Mouse (Mus musculus): Measurements from ENCODE around the gene Msl1. TPM values are rescaled to one million over a fixed set of nuclear protein-coding genes. Genes with fewer than 3 reads are reported as not detected.

The Msl1 gene
- total and polyA plus RNA-seq, 3 experiments, result 63.2 to 98.0 (median 80.9) TPM

GRCm38 (mm10) chr11:98776843-98777590 is 18.3 kb upstream of the Msl1 start:
- peak; percentile 90 for DNase-seq

GRCm38 (mm10) chr11:98777888-98778287 is 17.4 kb upstream of the Msl1 start:
- DNase-seq, result no peak

DNA sequence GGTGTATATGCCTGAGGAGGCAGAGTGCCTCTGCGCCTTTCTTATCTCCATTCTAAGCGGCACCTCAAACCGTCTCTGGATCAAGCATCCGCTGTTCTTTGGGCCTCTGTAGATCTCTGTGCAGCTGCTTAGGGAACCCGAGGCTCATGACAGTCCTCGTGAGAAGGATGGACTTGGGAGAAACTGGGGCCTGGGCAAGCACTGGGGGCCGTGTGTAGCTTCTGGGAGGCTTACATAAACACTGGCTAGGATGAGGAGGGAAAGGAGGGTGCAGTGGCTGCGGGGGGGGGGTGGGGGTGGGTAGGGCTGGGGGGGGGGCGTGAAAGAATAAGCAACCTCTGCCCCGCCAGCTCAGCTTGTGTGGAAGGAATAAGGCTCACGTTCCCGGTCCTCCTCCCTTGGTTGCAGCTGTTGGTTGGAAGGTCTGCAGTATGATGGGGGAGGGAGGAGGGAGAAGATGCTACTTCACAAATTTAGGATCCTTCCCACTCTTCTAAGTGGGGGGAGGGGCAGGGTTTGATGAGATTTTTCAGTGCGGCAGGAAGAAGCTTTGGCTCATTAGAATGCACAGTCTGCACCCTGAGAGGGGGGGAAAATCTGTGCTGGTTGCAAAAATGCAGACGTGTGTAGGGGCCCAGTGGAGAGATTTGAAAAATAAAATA is 13.3 kb upstream of the Msl1 start:
- no peak for DNase-seq

DNA sequence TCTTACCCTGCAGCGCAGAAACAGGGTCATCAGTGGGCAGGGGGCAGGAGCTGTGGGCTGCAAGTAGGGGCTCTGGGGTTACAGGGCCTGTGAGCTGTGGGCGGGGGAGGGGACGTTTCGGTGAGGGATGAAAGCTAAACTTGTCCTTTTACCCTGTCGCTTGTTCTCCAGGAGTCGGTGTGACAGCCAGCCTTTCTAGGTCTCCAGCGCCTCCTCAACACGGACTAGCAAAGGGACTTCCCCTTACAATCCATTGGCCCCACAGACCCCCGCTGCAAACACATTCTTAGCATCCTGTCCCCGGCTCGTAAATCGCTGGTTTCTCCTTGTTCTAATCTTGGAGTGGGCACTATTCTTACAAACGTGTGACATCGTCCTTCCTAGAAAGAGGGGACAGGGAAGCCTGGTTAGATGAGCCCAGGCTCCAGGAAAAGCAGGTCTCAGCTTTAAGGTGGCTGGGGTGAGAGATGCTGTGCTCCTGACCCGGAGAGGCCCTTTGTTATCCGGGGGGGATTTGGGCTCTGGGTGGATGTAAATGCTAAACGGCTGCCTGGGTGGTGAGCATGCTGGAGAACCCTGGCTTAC is 12.6 kb upstream of the Msl1 start:
- peak; percentile 55 for DNase-seq

DNA sequence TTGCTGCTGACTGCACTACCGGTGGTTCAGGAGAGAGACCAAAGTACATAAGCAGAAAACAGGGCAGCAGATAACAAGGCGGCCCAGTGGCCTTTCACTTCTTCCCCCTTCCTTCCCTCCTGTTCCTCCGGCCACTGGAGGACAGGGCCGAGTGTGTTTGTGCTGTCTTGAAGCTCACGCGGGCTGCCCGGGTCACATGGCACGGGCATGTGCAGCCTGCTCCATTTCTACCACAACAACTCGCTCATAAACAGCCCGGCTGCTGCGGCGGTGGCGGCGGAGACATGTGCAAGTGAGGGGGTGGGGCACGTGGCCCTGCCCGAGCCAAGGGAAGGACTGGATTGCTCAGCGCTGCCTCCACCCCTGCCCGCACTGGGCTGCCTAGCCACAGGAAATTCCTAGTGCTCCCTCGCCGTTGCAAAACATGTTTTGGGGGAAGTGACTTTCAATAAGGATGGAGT is 12.1 kb upstream of the Msl1 start:
- DNase-seq, result peak; percentile 99

GRCm38 (mm10) chr11:98784139-98784538 is 11.2 kb upstream of the Msl1 start:
- DNase-seq, result no peak

DNA sequence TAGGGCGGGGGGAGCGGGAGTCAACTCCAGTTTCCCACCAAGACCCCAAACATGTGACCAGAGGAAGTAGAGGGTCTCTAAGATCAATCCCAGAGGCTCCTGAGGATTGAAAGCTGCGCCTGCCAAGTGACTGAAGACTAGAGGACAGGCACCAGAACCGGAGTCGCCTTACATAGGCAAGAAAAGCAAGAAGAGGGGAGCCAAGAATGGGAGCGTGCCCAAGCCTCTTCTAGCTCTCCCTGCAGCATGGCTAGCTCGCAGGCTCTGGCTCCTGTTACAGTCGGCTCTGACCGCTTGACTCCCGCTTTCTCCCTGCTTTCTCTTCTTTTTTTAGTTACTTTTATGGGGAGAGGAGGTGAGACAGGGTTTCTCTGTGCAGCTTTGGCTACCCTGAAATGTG is 10.1 kb upstream of the Msl1 start:
- DNase-seq, result no peak

GRCm38 (mm10) chr11:98785772-98786281 is 9.5 kb upstream of the Msl1 start:
- peak; percentile 87 for DNase-seq

- DNase-seq, result peak; percentile 97
Measured at GRCm38 (mm10) chr11:98786359-98787214, 8.7 kb upstream of the Msl1 start.

- no peak for DNase-seq
Measured at GRCm38 (mm10) chr11:98787229-98787628, 8.1 kb upstream of the Msl1 start.

DNA sequence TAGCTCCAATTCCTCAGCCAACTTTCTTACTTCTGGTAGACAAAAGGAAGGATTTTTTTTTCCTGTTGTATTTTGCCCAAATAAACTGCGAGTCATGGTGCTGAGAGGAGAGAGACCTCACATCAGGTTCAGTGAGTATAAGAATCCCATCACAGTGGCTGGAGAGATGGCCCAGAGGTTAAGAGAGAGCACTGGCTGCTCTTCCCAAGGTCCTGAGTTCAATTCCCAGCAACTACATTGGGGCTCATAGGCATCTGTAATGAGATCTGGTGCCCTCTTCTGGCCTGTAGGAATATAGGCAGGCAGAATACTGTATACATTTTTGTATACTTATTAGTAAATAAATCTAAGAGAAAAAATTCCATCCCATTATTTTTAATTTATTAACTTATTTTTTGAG is 7.6 kb upstream of the Msl1 start:
- DNase-seq, result no peak

DNA sequence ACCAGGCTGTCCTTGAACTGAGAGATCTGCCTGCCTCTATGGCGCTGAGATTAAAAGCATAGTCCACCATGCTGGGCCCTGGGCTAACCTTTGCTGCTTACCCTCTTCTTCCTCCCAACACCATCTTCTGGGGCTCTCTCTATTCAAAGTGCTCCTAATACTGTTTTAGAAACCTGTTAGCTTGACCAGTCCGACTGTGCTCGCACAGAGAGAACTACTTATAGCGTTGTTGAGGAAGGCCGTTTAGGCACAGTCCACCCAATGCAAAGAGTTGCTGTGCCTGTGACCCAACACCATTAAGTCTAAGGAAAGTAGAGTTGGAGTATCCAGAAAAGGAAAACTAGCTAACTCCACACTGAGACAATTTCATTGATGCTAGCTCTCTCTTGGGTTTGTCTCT is 7.2 kb upstream of the Msl1 start:
- DNase-seq, result no peak

DNA sequence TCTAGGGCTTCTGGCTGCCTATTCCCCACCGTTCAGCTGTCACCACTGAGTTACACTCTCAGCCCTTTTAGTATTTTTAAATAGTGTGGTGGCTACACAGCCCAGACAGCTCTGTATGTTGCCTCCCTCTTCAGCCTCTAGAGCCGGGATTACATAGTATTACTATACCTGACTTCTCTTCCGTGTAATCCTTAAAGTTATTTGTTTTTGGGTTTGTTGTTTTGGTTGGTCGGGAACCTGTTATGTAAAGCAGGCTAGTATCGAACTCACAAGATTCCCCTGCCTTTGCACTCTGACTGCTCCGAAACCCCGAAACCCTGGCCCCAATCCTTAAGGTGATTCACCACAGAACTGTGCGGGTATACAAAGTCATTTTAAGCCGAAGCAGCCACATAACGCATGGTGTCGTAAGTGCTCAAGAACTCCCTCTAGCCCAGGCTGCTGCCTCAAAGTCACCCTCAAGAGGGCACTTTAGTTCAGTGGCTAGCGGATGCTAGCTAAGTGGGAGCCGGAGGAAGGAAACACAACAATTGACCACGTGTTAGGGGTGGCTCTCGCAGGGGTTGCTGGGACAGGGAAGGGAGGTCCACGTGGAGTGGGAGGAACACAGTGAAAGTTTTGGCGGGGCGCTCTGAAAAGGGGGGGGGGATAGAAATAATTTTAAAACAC is 6.6 kb upstream of the Msl1 start:
- peak; percentile 95 for DNase-seq

GRCm38 (mm10) chr11:98789219-98789807 is 6.0 kb upstream of the Msl1 start:
- DNase-seq, result no peak

DNA sequence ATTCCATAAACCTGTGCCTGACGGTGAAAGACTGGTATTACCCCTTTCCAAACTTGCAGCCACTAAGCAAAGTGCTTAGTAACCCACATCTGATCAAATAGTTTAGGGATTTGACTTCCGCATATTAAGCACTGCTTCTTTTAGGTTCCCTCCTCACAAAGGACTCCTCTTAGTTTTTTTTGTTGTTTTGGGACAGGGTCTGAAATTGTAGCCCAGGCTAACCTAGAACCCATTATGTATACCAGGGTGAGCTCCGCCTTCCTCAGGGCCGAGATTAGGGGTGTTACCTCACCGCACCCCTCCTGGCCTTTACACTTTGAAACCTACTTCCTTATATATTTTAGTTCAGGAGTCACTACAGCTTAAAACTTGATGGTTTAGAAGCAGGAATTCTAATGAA is 5.5 kb upstream of the Msl1 start:
- no peak for DNase-seq

DNA sequence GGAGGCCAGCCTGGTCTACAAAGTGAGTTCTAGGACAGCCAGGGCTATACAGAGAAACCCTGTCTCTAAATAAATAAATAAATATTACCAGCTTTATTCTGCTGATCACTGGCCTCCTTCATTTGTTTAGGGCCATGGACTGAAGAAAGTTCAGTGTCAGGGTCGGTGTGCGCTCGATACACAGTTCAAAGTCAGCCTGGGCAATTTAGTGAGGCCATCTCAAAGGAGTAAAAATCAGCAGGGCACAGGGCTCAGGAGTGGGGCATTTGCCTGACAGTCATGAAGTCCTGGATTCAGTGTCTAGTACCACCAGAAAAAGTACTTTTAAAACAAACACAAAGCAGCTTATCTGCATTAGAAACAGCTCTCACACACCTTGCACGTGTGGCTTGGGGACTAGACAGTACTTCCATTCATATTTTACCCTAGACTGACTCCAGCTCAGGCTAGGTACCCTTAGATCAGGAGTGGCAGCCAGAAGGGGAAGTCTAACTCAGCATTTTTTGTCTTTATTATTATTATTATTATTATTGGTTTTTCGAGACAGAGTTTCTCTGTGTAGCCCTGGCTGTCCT is 4.6 kb upstream of the Msl1 start:
- no peak for DNase-seq

GRCm38 (mm10) chr11:98791448-98791847 is 3.9 kb upstream of the Msl1 start:
- DNase-seq, result no peak

- DNase-seq, result no peak
Measured at GRCm38 (mm10) chr11:98792081-98792480, 3.2 kb upstream of the Msl1 start.

DNA sequence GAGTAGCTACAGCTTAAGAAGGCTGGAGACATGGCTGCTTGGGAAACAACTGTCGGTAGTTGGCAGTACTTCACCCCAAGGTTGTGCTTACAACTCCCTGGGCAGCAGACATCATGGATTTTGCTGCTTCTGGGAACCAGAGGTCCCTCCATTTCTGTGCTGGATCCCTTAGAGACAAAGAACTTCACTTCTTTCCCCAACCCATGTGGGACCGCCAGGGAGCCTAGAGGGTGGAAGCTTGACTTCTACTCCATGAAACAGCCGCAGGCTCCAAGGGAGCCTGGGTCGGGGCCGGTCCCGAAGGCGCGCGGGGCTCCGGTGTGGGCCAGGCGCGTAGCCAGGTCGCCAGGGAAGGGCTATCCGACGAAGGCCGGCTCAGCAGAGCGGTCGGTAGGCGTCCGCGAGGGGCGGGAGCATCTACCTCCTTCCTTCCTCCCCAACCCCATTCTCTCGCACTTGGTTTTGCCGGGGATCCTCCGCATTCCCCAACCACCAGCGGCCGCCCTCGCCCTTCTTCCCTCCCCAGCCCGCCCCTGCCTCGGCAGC is 774 bp upstream of the Msl1 start:
- peak; percentile 91 for DNase-seq

GRCm38 (mm10) chr11:98795714-98796514 is 598 bp downstream of the Msl1 start:
- DNase-seq, result no peak

Measured in adrenal gland, adult 2 months (tissue).